Mouse (Mus musculus) forelimb bud, embryonic 11.5 days (tissue): ENCODE data around the gene Mpv17.

ENCODE experiments used
- DNase-seq: peaks from one replicate; pipeline ENCODE4 v3.0.0-alpha.2; 2012; ENCODE audit warnings: low read depth, low spot score

The Mpv17 gene

GRCm38 (mm10) chr5:31105814-31106335 lies 48.2 kb downstream of the Mpv17 start, which contains the start of gene Dnajc5g:
Dnajc5g (plus strand) TSS chr5:31106285.
- no peak for DNase-seq

GRCm38 (mm10) chr5:31095711-31096480 lies 58.2 kb downstream of the Mpv17 start:
- no peak for DNase-seq

- DNase-seq, result no peak
Measured at GRCm38 (mm10) chr5:31094799-31095691, 59.0 kb downstream of the Mpv17 start.

DNA sequence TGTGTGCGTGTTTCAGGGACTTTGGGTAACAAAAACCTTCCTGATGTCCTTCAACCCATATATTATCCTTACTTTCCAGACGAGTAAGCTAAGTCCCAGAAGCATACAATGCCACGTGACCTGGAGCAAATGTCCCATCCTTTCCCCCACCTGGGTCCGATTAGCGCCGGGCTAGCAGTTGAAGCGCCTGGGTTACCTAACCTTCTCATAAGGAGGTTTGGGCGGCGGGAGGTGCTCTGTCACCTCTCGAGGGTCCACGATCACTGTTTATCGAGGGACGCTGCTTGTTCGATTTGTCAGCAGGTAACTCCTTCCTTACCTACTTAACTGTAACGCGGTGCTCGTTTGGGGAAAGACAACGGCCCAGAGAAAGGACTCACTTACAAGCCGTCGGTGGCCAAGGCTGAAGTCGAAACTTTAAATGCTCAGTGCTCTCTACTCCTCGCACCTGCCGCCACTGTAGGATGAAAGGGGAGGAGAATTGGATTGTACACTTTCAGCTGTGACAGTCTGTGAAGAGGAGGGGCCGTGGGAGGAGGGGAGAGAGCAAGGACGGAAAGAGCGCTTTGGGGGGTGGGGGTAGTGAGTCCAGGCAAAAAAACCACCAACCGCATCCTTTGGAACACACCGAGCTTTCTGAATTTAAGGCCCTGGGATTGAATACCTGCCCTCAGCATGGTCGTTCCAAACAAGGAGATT lies 59.8 kb downstream of the Mpv17 start:
- DNase-seq, result no peak

- no peak for DNase-seq
Measured at GRCm38 (mm10) chr5:31093151-31094041, 60.7 kb downstream of the Mpv17 start.

- no peak for DNase-seq
Measured at GRCm38 (mm10) chr5:31092231-31092975, 61.6 kb downstream of the Mpv17 start.
